ENCODE assay signal across 8 mouse cellular contexts in genomic region chr19:5963883-5964562, GRCm38 (mm10). TPM values are rescaled to one million over a fixed set of nuclear protein-coding genes. Genes with fewer than 3 reads are reported as not detected.
A peak's percentile ranks its signal among the peaks of the same experiment; 100 is the strongest.
DNase-seq lines count a peak whose midpoint lies in the region; ATAC-seq and TF ChIP-seq lines count a peak whose summit lies in the region.

Pola2 (minus strand) TSS chr19:5964202.

- TF ChIP-seq EP300 in ES-Bruce4 (IDR thresholded peaks at IDR 0.05; ENCODE audit: insufficient read depth, low read depth, low read length): 0 out of 2 replicates have a peak, but pooled peaks have one; percentile 32

- peaks cover 6% of the 10 kb centered on the region for H3K4me1 ChIP-seq in ES-Bruce4 (ENCODE audit: control insufficient read depth, insufficient read depth, low read length)
- H3K4me1 ChIP-seq in forebrain, embryonic 15.5 days: peaks cover 25% of the 10 kb centered on the region
- H3K4me1 ChIP-seq in lung, adult 2 months (ENCODE audit: control insufficient read depth, insufficient read depth, low read length): peaks cover 2% of the 10 kb centered on the region; the same call in 1 of the 2 replicates

- DNase-seq in heart, postnatal 25 days (ENCODE audit: low spot score): peak; percentile 77
- DNase-seq in layer of hippocampus, adult 18-20 months (ENCODE audit: low spot score in 2 of 2): peak; percentile 83 to 89
- peak; percentile 88 for DNase-seq in lung, adult 2 months
- peak; percentile 79 to 84 for DNase-seq in thymus, adult 18-20 months

- peak within 1 kb of the TSS; percentile 79 for H3K4me3 ChIP-seq in ES-Bruce4 (ENCODE audit: low read depth, low read length)
- H3K4me3 ChIP-seq in forebrain, embryonic 15.5 days: peak within 1 kb of the TSS; percentile 60
- H3K4me3 ChIP-seq in lung, adult 2 months (replicated peaks; ENCODE audit: extremely low read depth, low read depth, low read length): peak within 1 kb of the TSS; percentile 72

- WGBS in forebrain, embryonic 15.5 days: under 1% methylated on average over 50 of the region's 50 CpGs
- under 1% methylated on average over 50 of the region's 50 CpGs for WGBS in lung, adult 2 months

- TF ChIP-seq POLR2A in ES-Bruce4 (IDR thresholded peaks at IDR 0.05; ENCODE audit: insufficient read depth, low read length): peak; percentile 80
- peak; percentile 75 for TF ChIP-seq POLR2A in lung, adult 2 months (IDR thresholded peaks at IDR 0.05; ENCODE audit: borderline replicate concordance, extremely low read depth, low read depth, low read length)

- H3K36me3 ChIP-seq in ES-Bruce4 (ENCODE audit: control insufficient read depth, insufficient read depth, low read length, poor library complexity, severe bottlenecking): peaks cover 13% of the 10 kb centered on the region
- H3K36me3 ChIP-seq in forebrain, embryonic 15.5 days: 0 out of 2 replicates have a peak, but pooled peaks cover 3% of the 10 kb centered on the region

- H3K27me3 ChIP-seq in ES-Bruce4 (ENCODE audit: control insufficient read depth, insufficient read depth, low read length, poor library complexity, severe bottlenecking): no peaks in the 10 kb centered on the region
- H3K27me3 ChIP-seq in forebrain, embryonic 15.5 days: no peaks in the 10 kb centered on the region

- H3K9ac ChIP-seq in ES-Bruce4 (ENCODE audit: low read depth, poor library complexity, severe bottlenecking): peak within 1 kb of the TSS; percentile 67
- H3K9ac ChIP-seq in forebrain, embryonic 15.5 days (replicated peaks): peak within 1 kb of the TSS; percentile 69

- intact Hi-C loops in heart, postnatal 25 days (cut with DNase I): no loop called here

- no peak for TF ChIP-seq CTCF in ES-Bruce4 (IDR thresholded peaks at IDR 0.05; ENCODE audit: low read depth, low read length)
- no peak for TF ChIP-seq CTCF in lung, adult 2 months (IDR thresholded peaks at IDR 0.05; ENCODE audit: insufficient read depth, low read length)

- H3K9me3 ChIP-seq in ES-Bruce4 (replicated peaks; ENCODE audit: control insufficient read depth, insufficient read depth, low read length, poor library complexity, severe bottlenecking): no peaks in the 10 kb centered on the region
- no peaks in the 10 kb centered on the region for H3K9me3 ChIP-seq in forebrain, embryonic 15.5 days

- H3K27ac ChIP-seq in ES-Bruce4 (ENCODE audit: insufficient read depth, low read length): peak within 1 kb of the TSS; percentile 64
- peak within 1 kb of the TSS; percentile 72 for H3K27ac ChIP-seq in forebrain, embryonic 15.5 days (replicated peaks)

- H3K4me2 ChIP-seq in forebrain, embryonic 15.5 days (replicated peaks): peak within 1 kb of the TSS; percentile 92

- peak; percentile 74; the same call in 1 of the 2 replicates for ATAC-seq in cerebellum, adult (ENCODE audit: insufficient number of reproducible peaks, low FRiP score, low TSS enrichment)
- peak; percentile 89 for ATAC-seq in forebrain, embryonic 15.5 days (replicated peaks)
- peak; percentile 62 for ATAC-seq in neutrophil, adult 5-6 weeks (ENCODE audit: extremely low read depth, insufficient number of reproducible peaks, low FRiP score, poor library complexity, severe bottlenecking)

RNA-seq across cellular contexts. Expression of gene Pola2, which starts in this region (rescaled TPM):
- polyA plus RNA-seq in ES-Bruce4 (2011; ENCODE audit: insufficient read depth, insufficient read length, low read depth, missing spikeins): 95.9 and 97.3 TPM in 2 replicates
- 35.5 and 36.2 TPM in 2 replicates for polyA plus RNA-seq in forebrain, embryonic 15.5 days (2015; fragmentation: Nextera tagmentation; extraction: Ambion mirVana)
- 10 to 100 TPM in 1 of 2 experiments, 1 to 10 TPM in 1; 8.9 to 11.2 TPM for total RNA-seq in heart, postnatal 25 days (2021)
- total RNA-seq in layer of hippocampus, adult 18-20 months (2021): 1 to 10 TPM; 5.0 to 5.9 TPM
- 30.5 and 32.7 TPM in 2 replicates for polyA plus RNA-seq in lung, adult 2 months (2012; rRNA removed)
- total RNA-seq in neutrophil, adult 5-6 weeks (2017): 32.8 and 36.8 TPM in 2 replicates

Comparison
In these comparisons a context has a peak if more than half of its experiments do, and no peak if none do; other contexts are left out.
1. Peak in every context shown above with its lines: DNase-seq, ATAC-seq, H3K4me3 ChIP-seq and H3K27ac ChIP-seq.